Mouse (Mus musculus) heart, adult 11 months (tissue): ENCODE results near the gene Trpc7.
A peak's percentile ranks its signal among the peaks of the same experiment; 100 is the strongest.

ENCODE experiments used
- DNase-seq: peaks from one replicate; pipeline ENCODE4 v3.0.0; 2022

The Trpc7 gene

DNA sequence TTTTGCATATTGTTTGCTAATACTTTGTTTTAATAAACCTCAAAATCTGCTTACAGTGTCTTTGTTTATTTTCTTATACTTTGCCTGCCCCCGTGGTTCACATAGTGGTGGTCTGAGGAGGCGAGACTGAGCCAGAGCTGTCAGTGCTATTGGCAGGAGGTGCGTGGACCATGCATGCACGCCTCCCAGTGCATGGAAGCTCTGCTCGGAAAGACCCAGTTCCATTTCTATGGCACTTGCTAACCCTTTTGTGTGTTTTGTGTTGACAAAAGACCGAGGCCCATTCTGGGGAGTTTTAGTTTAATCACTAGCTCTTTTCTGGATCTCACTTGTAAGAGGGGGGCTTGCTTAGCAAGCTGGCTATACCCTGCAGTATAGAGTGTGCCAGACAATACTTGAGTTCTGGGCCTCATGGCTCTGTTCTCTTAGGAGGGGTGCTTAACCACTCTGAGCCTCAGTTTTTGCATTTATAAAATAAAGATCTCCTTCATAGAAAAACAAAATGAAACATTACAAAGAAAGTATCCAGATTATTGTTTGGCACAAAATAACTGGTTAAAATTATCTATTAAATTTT is 153.4 kb downstream of the Trpc7 start:
- peak; percentile 43 for DNase-seq

GRCm38 (mm10) chr13:56741691-56742090 is 154.1 kb downstream of the Trpc7 start:
- DNase-seq, result peak; percentile 86

DNA sequence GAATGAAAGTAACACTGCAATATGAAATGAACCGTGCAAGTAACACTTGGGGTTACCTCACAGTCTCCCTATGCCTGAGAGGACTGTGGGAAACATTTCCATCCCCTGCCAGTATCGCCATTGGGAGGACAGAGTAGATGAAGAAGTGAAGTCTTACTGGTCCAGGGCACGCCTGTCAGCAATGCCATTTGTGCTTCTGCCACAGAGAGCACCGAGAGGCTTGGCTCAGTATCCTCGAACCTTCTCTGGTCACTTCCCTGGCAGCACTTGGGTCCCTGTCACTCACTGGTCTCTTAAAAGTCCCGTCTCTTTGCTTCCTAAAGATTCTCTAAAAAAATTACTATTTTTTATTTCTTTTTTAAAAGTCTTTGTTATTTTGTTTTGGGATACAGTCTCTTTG is 155.3 kb downstream of the Trpc7 start:
- peak; percentile 79 for DNase-seq

- DNase-seq, result peak; percentile 61
Measured at GRCm38 (mm10) chr13:56739556-56739955, 156.2 kb downstream of the Trpc7 start.

GRCm38 (mm10) chr13:56735212-56735875 is 160.4 kb downstream of the Trpc7 start:
- peak; percentile 89 for DNase-seq

DNA sequence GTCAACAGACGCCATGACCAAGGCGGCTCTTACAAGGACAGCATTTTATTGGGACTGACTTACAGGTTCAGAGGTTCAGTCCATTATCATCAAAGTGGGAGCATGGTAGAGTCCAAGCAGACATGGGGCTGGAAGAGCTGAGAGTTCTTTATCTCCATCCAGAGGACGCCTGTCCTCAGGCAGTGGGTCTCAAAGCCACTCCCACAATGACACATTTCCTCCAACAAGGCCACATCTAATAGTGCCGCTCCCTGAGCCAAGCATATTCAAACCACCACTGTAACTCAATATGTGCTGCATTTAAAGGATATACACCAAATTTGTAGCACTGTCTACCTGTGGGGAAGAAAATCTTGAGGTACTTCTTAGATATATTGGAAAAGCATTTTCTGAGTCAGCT is 161.2 kb downstream of the Trpc7 start:
- peak; percentile 65 for DNase-seq

GRCm38 (mm10) chr13:56729046-56729445 is 166.7 kb downstream of the Trpc7 start:
- DNase-seq, result peak; percentile 62

GRCm38 (mm10) chr13:56726551-56726950 is 169.2 kb downstream of the Trpc7 start:
- DNase-seq, result no peak
